Mouse (Mus musculus): Measurements from ENCODE around the gene Ormdl3.

Ormdl3 gene

DNA sequence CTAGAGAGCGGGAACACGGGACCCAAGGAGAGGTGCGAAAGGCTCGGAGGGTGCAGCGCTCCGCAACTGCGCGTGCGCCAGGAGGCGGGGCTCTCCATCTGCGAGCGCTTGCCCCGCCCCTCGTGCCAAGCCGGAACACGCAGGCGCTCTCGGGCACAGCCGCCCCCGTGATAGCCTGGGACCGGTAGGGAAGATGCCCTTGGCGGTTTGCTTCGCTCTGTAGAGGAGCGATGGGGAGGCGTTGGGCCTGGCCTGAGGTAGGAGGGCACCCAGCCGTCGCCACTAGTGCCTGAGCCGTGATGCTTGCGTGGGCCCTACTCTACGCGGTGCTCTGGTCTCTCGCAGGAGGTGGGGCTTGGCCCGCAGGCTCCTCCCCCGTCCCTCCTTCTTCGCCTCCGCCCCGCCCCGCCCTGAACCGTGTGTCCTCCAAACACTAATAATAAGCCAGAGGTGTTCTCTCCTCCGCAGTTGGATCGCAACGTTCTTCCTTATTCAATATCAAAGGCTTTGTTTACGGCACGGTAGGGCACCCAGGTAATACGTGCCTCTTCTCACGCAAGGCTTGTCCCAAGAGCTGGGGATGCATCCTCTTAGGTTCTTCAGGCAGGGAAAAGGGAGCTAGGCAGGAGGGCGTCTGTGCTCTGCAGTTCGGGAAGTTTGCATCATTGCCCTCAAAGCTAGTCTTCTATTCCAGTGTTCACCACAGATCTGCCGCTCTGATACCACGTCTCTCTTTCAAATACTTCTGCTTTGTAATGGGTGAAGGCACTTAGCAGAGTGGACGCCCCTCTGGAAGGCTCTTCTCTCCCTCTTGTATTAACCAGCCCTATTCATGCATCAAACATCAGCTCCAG is 36.0 kb downstream of the Ormdl3 start, which contains the start of gene Zpbp2:
Gene Zpbp2, plus strand, starts transcription at position 123 of the 854 bp plus-strand sequence.
- DNase-seq (ENCODE audit: extremely low spot score, low spot score): peak; percentile 94

DNA sequence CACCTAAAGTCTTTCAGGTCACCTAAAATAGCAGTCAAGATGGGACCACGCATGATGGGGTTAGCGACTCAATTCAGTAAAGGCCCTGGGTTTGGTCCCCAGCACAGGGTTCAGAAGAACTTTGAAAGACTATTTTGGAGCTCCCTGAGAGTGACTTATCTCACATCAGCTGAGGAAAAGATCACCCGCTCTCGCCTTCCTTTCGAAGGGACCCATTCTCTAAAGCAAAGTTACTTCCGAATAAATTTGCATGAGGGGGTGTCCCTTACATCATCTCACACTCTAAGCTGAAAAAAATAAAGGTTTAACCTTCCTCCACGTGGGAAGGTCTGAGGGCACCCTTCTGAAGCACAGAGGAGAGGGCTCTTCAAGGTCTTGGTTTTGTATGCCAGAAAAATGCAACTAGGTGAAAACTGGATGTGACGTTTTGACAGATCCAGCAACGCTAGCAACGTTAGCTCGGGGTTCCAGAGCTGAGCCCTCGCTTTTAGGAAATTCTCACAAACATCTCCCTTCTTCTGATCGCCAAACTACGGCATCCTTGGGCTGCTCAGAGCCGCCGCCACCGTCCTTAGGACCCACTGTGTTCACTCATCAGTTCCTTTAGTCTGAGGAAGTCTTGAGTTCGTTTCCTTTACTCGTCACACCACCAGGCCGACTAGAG is 36.7 kb downstream of the Ormdl3 start:
- peak; percentile 18 for DNase-seq (ENCODE audit: extremely low spot score, low spot score)

DNA sequence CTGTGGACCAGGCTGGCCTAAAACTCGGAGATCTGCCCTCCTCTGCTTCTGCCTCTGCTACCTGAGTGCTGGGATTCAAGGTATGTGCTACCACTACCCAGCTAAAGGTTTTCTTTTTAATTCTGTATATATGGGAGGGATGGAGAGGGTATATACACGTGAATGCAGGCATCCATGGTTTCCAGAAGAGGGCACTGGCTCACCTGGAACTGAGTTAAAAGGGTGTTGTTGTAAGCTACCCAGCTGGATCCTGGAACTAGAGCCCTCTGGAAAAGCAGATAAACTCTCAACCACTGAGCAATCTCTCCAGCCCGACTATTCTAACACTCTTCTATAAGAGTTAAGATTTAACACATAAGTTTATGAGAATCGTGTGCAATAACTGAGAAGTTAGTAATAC is 37.8 kb downstream of the Ormdl3 start:
- DNase-seq (ENCODE audit: extremely low spot score, low spot score): no peak

DNA sequence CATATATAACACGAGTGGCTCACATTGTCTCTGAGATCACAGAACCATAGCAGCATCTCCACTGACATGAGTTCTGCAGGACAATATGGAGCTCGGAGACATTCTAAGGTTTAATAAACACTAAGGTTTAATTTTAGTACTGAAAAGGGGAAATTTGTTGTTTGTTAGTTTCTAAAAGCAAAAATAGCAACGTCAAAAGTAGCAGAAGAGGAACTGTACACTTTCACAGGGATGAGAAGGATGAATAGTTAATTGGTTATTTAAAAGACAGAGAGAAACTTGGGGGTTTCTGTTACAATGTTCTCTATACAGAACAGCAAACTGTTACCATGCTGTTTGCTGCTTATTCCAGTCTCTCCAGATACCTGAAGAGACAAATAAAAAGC is 39.9 kb downstream of the Ormdl3 start:
- no peak for DNase-seq (ENCODE audit: extremely low spot score, low spot score)

DNA sequence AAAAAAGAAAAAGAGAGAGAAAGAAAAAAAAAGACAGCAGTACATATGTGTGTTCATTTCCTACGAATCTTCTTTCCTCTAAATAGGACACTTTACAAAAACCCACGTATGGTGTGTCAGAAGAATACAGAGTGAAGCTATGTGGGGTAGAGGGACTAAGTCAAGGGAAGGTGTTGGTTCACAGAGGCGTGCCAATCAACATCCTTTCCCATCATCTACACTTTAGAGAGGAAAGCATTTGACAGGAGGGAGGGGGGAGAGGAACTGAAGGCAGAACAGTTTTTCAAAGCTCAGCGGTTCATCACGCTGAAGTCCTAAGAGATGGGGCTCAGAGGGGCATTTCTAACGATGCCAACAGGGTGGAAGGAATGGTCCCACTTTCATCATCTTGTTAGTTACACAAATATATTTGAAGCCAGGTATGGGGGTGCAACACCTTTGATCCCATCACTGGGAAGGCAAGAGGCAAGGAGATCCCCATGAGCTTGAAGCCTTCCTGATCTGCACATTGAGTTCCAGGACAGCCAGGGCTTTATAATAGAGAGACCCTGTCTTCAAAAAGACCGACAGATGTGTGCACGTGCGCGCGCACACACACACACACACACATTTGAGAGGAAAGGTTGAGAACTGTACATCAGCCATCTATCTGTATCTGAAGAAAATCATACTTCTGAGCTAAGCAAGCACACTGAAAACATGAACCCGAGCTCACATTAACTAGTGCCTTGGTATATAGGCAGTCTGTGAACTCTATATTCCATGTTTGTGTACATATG is 40.5 kb downstream of the Ormdl3 start:
- peak; percentile 22 for DNase-seq (ENCODE audit: extremely low spot score, low spot score)

DNA sequence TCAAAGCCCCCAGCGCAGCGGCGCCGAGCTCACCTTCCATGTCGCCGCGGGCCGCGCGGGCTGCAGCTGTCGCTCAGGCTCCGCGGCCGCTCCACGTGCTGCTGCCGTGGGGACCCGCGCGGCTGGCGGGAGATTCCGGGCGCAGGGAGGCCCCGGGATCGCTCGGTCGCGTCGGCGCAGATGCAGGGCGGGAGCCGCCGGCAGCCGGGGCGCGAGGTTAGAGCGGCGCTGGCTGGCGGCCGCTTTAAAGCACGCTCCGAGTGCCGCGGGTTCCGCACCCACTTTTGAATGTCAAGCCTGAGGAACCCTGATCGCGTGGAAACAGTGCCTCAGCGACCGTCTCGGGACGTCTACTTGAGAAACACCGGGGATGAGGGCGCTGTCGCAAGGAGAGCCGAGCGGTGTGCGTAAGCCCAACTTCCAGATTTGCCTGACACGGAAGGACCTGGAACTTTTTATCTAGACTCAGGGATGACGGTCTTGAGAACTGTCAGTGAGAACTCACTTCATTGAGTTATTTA is 41.4 kb downstream of the Ormdl3 start, which contains the start of gene Ikzf3:
Gene Ikzf3, minus strand, starts transcription at position 321 of the 521 bp plus-strand sequence.
- peak; percentile 72 for DNase-seq (ENCODE audit: extremely low spot score, low spot score)

DNA sequence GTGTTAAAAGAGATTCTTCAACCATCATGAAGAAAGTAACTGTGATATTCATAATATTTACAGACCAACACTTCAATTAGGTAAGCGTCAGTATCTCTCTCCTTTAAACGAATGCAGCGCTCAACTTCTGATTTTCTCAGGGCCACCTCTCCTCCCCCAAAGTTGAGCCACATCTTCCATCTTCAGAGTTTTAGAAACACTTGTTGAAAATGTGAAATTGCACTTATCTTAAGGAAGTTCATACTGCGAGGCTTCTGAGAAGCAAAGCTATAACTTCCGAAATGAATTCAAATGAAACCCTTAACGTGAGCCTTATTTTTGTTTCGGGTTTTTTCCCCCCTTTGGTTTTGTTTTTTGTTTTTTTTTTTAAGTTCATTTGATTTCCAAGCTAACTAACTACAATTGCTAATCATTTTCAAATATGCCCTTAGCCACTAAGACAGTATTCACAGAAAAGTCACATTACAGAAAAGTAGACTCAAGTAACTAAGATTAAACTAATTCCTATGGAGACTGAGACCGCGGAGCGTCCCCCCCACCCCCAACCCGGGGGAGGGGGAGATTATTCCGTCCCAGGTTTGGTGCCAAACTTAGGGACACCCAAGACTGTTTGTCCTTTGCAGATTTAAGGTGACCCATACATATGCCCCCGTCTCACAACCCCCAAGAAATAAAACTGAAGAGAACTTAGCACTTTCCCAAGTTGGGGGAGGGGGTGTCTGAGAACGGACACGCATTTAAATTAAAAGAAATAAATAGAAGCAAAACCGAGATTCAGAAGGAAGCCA is 42.1 kb downstream of the Ormdl3 start:
- DNase-seq (ENCODE audit: extremely low spot score, low spot score): no peak

DNA sequence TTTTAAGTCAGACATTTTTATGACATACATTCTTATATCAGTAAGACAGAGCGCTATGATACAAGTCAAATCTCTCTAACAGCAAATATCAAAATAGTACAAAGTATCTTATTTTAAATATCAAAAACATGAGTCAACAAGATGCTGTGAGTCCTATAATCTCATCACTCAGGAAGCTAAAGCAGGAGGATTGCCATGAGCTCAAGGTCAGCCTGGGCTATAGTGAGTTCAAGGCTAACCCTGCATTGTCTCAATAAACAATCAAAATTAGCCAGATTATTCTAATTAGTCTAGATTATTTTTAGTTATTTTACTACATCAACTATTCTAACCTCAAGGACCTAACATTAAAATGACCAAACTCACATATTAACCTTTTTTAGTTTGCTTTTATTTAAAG is 43.8 kb downstream of the Ormdl3 start:
- DNase-seq (ENCODE audit: extremely low spot score, low spot score): no peak

DNA sequence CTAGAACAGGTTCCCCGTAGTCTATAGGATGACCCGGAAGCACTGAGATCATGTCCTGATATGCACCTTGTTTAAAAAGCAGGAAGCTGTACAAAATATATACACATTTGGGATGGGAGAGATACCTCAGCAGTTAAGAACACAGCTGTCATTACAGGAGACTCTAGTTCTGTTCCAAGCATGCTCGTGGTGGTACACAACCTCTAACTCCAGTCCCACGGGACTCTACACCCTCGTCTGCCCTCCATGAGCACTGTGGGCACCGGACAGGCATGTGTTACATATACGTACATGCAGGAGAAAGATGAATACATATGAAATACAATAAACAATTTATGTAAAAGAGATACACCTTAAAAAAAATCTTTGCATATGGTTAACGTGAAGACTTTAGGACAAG is 44.6 kb downstream of the Ormdl3 start:
- DNase-seq (ENCODE audit: extremely low spot score, low spot score): no peak

DNA sequence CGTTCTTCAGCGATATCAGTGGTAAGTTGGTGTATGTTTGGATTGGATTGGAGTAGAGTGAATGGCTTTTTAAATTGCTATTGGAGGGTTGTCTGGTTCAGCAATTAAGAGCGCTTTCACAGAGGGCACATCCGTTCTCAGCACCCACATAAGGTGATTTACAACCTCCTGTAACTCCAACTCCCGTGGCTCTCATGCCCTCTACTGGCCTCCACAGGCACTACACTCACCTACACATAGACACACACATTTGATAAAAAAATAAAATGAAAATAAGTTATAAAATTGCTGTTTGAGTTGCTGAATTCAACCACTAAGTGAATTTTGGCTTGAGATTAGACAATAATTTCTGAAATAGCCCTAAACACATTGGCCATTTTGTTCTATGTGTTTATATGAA is 46.8 kb downstream of the Ormdl3 start:
- DNase-seq (ENCODE audit: extremely low spot score, low spot score): no peak

DNA sequence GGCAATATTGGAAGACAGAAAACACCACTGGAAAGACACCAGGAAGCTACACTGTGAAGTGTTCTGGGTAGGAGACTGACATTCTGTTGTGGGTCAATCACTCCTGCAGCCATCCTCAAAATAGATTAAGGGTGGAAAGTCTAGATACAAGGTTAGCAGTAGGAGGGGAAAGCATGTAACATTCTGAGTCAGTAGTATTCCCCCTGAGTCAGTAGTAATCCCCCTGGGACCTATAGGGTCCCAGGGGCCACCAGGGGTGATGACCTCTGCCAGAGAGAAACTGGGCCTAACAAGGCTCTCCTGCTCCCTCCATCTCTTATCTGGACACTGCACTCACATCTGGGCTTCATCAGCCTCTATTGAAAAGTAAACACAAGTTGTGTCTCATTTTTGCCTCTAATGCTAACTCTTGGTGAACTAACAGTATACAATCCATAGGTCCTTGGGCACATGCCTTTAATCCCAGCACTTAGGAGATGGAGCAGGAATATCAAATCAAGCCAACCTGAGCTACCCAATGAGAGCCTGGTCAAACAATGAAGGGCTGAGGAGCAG is 49.6 kb downstream of the Ormdl3 start:
- no peak for DNase-seq (ENCODE audit: extremely low spot score, low spot score)
